Mouse (Mus musculus): ENCODE data around the gene Cldn10.

Gene Cldn10

GRCm38 (mm10) chr14:118827283-118827904, 39.7 kb downstream of the Cldn10 start:
- in situ Hi-C loops (cut with MboI, MseI): loop anchor here (5.0 kb wide), 1 partner anchor 40 kb away; no protein-coding TSS in a partner anchor

GRCm38 (mm10) chr14:118829331-118830095, 41.8 kb downstream of the Cldn10 start:
- in situ Hi-C loops (cut with MboI, MseI): loop anchor here (5.0 kb wide), 1 partner anchor 38 kb away; no protein-coding TSS in a partner anchor

- in situ Hi-C loops (cut with MboI, MseI): no loop called here
Observed at GRCm38 (mm10) chr14:118831597-118831996, 43.9 kb downstream of the Cldn10 start.

DNA sequence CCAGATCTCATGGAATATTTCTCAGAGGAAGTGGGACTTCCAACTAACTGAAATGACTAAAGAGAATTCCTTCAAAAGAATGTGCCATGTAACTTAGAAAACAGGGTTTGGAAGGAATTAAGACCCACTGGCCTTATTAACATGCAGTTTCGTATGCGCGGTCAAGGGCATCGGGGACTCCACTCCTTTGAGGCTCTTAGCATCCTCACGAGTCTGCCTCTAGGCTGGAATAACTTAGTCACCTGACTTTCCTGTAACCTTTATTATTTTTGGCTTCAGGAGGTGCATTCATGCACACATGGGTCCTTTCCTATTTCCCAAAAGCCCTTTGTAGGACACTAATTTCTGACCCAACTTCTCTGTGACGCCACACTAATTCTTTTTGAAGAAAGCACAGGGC, 45.5 kb downstream of the Cldn10 start:
- in situ Hi-C loops (cut with MboI, MseI): no loop called here

GRCm38 (mm10) chr14:118834313-118834712, 46.6 kb downstream of the Cldn10 start:
- in situ Hi-C loops (cut with MboI, MseI): no loop called here

- in situ Hi-C loops (cut with MboI, MseI): no loop called here
Observed at GRCm38 (mm10) chr14:118836145-118836544, 48.4 kb downstream of the Cldn10 start.

DNA sequence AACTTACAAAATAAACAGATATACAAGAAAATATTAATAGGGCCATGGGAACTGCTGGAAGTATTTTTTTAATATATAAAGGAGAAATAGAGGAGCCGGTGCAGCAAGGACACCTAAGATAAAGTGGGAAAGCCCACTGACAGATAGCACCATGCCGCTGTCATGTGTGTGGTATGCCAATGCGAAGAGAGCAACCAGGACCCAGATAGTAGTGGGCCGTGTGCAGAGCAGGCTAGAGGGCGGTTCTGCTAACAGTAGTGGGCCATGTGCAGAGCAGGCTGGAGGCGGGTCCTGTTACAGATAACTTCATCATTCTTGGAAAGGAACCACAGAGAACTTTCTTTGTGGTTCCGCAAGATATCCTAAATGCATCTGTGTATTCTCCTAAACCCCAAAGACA, 49.0 kb downstream of the Cldn10 start:
- in situ Hi-C loops (cut with MboI, MseI): no loop called here

GRCm38 (mm10) chr14:118838556-118839120, 50.9 kb downstream of the Cldn10 start:
- in situ Hi-C loops (cut with MboI, MseI): no loop called here

- in situ Hi-C loops (cut with MboI, MseI): no loop called here
Observed at GRCm38 (mm10) chr14:118839416-118839815, 51.7 kb downstream of the Cldn10 start.

GRCm38 (mm10) chr14:118840027-118840426, 52.3 kb downstream of the Cldn10 start:
- in situ Hi-C loops (cut with MboI, MseI): no loop called here

GRCm38 (mm10) chr14:118842353-118842752, 54.6 kb downstream of the Cldn10 start:
- in situ Hi-C loops (cut with MboI, MseI): no loop called here

GRCm38 (mm10) chr14:118846834-118847233, 59.1 kb downstream of the Cldn10 start:
- in situ Hi-C loops (cut with MboI, MseI): no loop called here

- in situ Hi-C loops (cut with MboI, MseI): no loop called here
Observed at GRCm38 (mm10) chr14:118848171-118848570, 60.5 kb downstream of the Cldn10 start.

DNA sequence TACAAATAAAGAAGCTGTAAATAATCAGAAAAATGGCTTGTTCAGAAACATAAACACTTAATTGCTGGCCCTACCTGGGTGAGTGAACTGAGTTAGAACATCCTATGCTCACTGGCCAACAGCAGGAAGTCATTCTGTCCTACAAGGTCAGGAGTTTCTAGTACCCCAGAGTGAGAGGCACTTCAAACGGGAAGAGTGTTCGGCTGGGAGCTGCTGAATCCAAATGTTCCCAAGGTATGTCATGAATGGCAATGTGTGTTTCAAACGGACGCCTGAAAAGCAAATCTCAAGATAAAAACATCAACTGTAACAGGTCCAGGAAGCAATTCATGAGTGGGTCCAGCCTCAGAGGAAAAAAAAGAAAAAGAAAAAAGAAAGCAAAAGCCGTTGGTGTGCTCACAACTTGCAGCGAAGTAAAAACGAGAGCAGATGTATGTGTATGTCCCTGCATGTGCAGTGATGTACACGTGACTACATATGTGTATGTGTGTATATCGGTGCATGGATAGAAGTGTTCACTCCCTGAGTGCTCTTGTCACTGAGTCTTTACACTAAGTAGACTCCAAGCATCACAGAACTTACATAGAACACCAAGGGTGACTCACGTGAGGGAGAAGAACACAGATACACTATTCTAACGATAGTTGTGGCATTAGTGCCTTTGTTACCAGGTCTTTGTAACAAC, 62.4 kb downstream of the Cldn10 start:
- in situ Hi-C loops (cut with MboI, MseI): no loop called here

DNA sequence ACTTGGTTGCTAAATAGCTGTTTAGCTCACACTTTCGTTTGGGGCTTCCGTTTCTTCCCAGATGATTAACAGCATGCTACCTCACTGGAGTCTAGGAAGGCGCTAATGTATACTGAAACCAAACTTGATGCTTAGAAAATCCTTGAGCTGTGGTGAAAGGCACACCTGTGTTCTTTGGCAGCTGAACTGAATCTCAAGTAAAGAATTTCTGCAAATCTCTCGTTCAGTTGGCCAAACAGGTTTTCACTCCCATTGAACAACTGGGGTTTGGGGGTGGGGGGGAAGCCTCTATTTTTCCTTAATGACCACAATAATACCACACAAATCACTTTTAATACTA, 63.0 kb downstream of the Cldn10 start:
- in situ Hi-C loops (cut with MboI, MseI): no loop called here

DNA sequence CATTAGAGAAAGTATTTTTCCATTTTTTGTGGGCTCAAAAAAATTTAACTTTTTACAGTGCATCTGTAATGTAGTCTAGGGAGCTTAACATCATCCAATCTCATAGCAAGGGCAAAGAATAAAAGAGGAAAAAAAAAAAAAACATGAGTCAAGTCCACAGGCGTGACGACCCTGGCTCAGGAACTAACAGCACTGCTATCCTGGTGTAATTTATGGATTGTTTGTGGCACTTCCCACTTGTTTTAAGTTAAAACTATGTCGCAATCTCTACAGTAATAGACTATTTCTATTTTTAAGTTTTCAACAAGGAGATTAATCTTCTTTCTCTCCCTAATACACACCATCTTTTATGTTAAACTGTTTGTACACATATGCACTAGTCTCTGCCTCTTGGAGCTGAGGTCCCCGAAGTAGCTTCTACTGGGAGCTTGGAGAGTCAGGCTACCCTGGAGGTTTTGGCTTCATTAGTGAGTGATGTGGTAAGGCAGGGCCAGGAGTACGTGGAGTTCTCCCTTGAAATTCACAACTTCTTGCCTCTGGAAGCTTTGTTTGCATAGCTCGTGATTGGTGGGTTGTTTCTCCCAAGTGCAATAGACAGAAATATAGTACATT, 63.9 kb downstream of the Cldn10 start:
- in situ Hi-C loops (cut with MboI, MseI): no loop called here

- in situ Hi-C loops (cut with MboI, MseI): no loop called here
Observed at GRCm38 (mm10) chr14:118854371-118855114, 66.8 kb downstream of the Cldn10 start.

DNA sequence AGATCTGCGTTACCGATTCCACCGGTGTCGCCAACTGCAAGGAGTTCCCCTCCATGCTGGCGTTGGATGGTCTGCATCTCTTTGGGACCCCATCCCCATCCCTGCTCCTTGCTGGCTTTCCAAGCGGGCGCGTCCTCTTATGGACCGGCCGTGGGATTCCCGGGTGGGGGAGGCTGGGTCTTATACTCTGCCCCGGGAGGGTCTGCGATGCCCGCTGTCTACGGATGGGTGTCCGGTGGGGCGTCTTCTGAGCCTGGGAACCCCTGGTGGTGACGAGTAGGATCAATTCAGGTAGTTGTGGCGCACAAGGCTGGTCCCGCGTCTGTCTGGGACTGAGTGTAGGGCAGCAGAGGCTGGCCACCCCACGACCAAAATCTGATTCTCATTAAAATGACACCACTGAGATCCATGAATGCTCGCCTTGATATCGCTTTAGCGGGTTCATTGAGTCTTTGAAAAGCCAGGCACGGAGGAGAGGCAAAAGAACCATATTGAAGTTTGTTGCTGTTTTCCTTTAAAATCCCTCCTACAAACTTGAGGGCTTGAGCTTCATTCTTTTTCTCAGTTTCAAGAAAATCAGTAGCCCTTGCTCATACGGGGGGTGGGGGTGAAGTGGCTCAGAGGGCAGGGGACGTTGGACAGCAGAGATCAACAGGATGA, 67.6 kb downstream of the Cldn10 start:
- in situ Hi-C loops (cut with MboI, MseI): no loop called here

- in situ Hi-C loops (cut with MboI, MseI): no loop called here
Observed at GRCm38 (mm10) chr14:118856563-118856962, 68.9 kb downstream of the Cldn10 start.

DNA sequence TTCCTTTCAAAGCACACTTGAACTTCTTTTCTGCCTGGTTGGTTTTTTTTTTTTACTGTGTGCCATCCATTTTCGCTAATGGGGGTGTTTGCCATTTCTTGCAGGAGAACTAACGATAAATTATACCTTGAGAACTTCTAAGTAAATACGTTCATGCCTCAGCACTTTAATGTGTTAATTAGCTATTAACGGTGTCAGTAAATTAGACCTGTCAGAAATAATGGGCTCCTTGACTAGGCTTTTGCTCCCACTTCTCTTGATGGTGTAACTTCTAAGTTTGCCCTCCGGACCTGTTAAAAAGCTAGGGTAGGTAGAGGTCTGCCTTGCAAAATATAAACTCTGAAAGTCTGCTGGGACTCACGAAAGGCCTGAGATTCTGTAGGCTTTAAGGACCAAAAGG, 70.6 kb downstream of the Cldn10 start:
- in situ Hi-C loops (cut with MboI, MseI): no loop called here

GRCm38 (mm10) chr14:118862253-118862652, 74.5 kb downstream of the Cldn10 start:
- in situ Hi-C loops (cut with MboI, MseI): no loop called here

Data from T-helper 1 cell (primary cell).